Mouse (Mus musculus) G1E (cell line): ENCODE measurements around the gene Gm10491. TPM values are rescaled to one million over a fixed set of nuclear protein-coding genes. Genes with fewer than 3 reads are reported as not detected.

Source experiments
- ATAC-seq: 2 replicates; pipeline ENCODE4 v1.8.0; 2016; ENCODE audit warnings: mild to moderate bottlenecking; ENCODE audit not compliant: insufficient number of reproducible peaks, poor library complexity, low FRiP score, severe bottlenecking; ENCODE audit errors: extremely low read depth
- DNase-seq: peaks from one replicate; pipeline ENCODE4 v3.0.0; 2012; ENCODE audit warnings: low spot score
- H3K27me3 ChIP-seq: 2 replicates; pipeline ENCODE4 v1.6.1; 2012; ENCODE audit warnings: mild to moderate bottlenecking, low read length, inconsistent platforms; ENCODE audit not compliant: insufficient read depth
- H3K36me3 ChIP-seq: replicated peaks from 2 replicates; pipeline ENCODE3; 2012; ENCODE audit warnings: mild to moderate bottlenecking, inconsistent platforms
- H3K4me1 ChIP-seq: 2 replicates; pipeline ENCODE4 v1.6.1; 2012; ENCODE audit warnings: low read depth, low read length, inconsistent platforms, mixed read lengths; ENCODE audit not compliant: insufficient read depth
- H3K4me3 ChIP-seq: 2 replicates; pipeline ENCODE4 v1.5.1; 2012; ENCODE audit warnings: low read depth, mild to moderate bottlenecking, inconsistent platforms, low read length, moderate library complexity, mixed read lengths
- H3K9me3 ChIP-seq: replicated peaks from 2 replicates; pipeline ENCODE4 v1.6.1; 2012; ENCODE audit warnings: inconsistent platforms
- CTCF ChIP-seq: IDR thresholded peaks from 2 replicates; pipeline ENCODE4 v1.5.1; 2012; ENCODE audit warnings: low read depth, low read length, inconsistent platforms, mixed read lengths
- GATA1 ChIP-seq: IDR thresholded peaks from 2 replicates; pipeline ENCODE4 v1.6.1; 2012; ENCODE audit warnings: borderline replicate concordance, low read length, inconsistent platforms, mixed read lengths
- GATA2 ChIP-seq: IDR thresholded peaks from 2 replicates; pipeline ENCODE4 v1.6.1; 2012; ENCODE audit warnings: low read depth, low read length, inconsistent platforms, borderline replicate concordance
- POLR2AphosphoS5 ChIP-seq: IDR thresholded peaks from 2 replicates; pipeline ENCODE4 v1.6.1; 2012; ENCODE audit warnings: low read depth, low read length, inconsistent platforms; ENCODE audit not compliant: insufficient replicate concordance
- TAL1 ChIP-seq: conservative IDR thresholded peaks from 2 replicates; pipeline ENCODE4 v1.6.1; 2012; ENCODE audit warnings: low read depth, low read length, inconsistent platforms, mixed read lengths
- polyA plus RNA-seq: library from polyadenylated mRNA; stranded (reverse); fragments of >175 nt; gene quantifications from 2 replicates; pipeline ENCODE4 v1.2.3, GENCODE M21; 2012
- total RNA-seq, 2 experiments: library from RNA; stranded (forward) in 1 of 2; stranded (reverse) in 1 of 2; fragments of 200-1000 nt in 1 of 2; fragments of >200 nt in 1 of 2; fragmentation: Nextera tagmentation in 1 of 2; gene quantifications; 2 replicates each; pipeline ENCODE4 v1.2.3; 2014 to 2017

Gm10491 gene
- total RNA-seq (2014; fragmentation: Nextera tagmentation) (not detected in 2 replicates), total RNA-seq (2017) (not detected in 2 replicates), polyA plus RNA-seq (not detected in 2 replicates)

DNA sequence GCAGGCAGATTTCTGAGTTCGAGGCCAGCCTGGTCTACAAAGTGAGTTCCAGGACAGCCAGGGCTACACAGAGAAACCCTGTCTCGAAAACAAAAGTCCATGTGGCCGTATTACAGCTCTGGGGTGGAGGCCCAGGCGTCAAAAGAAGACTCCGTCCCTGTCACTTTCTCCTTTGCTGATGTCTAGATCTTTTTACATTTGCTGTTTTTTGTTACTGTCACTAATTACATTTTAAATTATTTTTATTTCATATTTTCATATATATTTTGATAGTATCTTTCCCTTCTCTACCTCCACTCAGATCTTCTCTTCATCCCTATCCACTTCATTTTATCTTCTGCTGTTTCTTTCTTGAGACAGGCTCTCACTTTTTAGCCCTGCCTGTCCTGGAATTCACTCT, at the start of gene Gm10491:
Gene Gm10491 (minus strand): TSS at position 101 of the 400 bp plus-strand sequence.
- no peak for ATAC-seq
- Histone ChIP-seq H3K27me3 (no peaks in the 10 kb centered on the region), H3K9me3 (no peaks in the 10 kb centered on the region), H3K4me3 (no peak within 1 kb of the TSS), H3K4me1 (no peaks in the 10 kb centered on the region), H3K36me3 (peaks cover 44% of the 10 kb centered on the region)
- no peak for DNase-seq
- TF ChIP-seq GATA2 (no peak), GATA1 (no peak), CTCF (no peak), POLR2AphosphoS5 (no peak), TAL1 (no peak)

DNA sequence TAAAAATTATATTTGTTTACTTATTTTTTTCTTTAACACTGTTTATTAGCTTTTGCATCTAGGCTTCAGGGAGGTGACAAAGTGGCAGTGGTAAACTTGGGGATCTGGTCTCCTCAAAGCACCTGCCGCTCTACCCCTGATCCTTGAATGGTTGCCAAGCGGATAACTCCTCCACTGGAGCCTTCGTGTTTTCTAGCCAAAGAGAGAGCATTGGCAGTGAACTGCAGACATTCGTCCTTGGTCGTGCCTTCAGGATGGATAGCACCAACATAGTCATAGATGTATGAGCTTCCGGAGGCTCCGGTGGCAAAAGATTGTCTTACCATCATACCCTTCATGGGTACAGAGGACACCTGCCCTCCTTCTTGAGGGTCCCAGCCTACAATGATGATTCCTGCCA, 42.5 kb upstream of the Gm10491 start:
- TF ChIP-seq POLR2AphosphoS5, result no peak
- TF ChIP-seq CTCF, result no peak
- no peak for TF ChIP-seq GATA1
- no peak for TF ChIP-seq GATA2
- no peak for TF ChIP-seq TAL1
- H3K9me3 ChIP-seq, result no peaks in the 10 kb centered on the region
- peaks cover 2% of the 10 kb centered on the region for H3K36me3 ChIP-seq
- H3K4me1 ChIP-seq, result peaks cover 14% of the 10 kb centered on the region
- DNase-seq (no peak), ATAC-seq (no peak)
- H3K27me3 ChIP-seq, result no peaks in the 10 kb centered on the region
- no peak overlapping the region for H3K4me3 ChIP-seq

DNA sequence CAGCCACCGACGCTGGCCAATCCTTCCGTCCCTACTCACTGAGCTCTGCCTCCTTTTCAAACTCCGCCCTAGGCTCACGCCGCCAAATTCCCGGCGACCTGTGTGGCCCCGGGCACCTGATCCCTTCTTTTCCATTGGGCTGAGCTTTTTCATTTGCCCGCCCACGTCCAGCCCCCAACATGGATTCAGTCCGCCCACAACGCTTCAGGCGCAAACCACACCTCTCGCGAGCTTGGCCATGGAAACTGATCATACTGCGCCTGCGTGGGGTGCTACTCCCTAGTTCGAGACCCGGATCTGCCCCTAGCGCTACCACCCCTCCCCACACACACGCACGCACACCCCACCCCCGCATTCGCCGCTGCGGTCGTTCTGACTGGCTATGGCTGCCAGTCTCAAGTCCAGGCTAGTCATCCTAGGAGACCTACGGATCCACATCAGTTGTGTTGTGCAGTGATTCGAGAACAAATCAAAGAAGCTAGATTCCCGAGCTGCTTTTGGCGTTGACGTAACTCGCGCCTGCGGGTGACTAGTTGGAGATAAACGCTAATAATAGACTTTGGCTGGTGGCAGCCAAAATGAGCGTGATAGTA, 40.4 kb upstream of the Gm10491 start:
- no peaks in the 10 kb centered on the region for H3K27me3 ChIP-seq
- peak; percentile 78 for DNase-seq
- peaks cover 6% of the 10 kb centered on the region for H3K36me3 ChIP-seq
- ATAC-seq, result peak; percentile 98; the same call in 1 of the 2 replicates
- H3K9me3 ChIP-seq, result no peaks in the 10 kb centered on the region
- H3K4me1 ChIP-seq, result peaks cover 14% of the 10 kb centered on the region
- no peak for TF ChIP-seq POLR2AphosphoS5
- peak overlapping the region; percentile 70 for H3K4me3 ChIP-seq

DNA sequence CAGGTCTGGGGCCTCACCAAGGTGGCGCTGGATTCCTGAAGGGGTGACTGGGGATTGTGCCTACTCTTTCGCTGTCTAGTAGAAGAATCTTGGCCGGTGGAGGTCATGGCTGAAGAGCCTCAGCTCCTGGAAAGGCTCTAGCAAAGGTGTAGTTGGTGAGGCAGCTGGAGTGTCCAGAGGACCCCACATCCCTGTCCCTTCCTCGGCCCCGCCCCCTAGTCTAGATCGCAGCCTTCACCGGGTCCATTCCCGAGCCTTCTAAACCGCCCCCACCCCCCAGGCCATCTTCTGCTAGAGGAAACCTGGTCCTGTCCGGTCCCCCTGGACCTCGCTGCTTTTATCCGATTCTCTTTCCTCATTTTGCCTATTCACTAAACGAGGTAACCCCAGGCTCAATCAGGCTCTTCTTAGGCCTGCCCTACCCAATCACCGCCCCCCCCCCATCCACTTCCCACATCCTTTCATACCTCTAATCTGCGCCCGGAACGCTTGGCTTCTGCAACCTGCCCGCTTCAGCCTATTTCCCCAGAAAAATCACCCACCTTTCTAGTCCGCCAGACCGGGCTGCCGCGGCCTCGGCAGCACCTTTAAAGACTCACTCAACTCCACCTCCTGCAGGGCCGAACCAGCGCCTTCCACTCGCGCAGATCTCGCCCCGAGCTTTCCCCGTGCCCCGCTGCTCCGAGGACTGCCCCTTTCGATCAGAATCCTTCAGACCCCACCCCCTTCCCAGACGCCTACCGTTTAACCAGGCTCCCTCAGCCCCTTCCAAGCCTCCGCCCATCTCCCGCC, 39.7 kb upstream of the Gm10491 start, which contains the start of gene Hdac6:
Gene Hdac6 (minus strand): TSS at position 782 of the 792 bp plus-strand sequence.
- Histone ChIP-seq H3K4me3 (peak within 1 kb of the TSS; percentile 70), H3K27me3 (no peaks in the 10 kb centered on the region), H3K9me3 (no peaks in the 10 kb centered on the region), H3K4me1 (peaks cover 14% of the 10 kb centered on the region), H3K36me3 (peaks cover 6% of the 10 kb centered on the region)
- no peak for DNase-seq
- ATAC-seq, result no peak; the same call in 1 of the 2 replicates
- TF ChIP-seq GATA2, result no peak
- TF ChIP-seq GATA1, result no peak
- no peak for TF ChIP-seq TAL1
- no peak for TF ChIP-seq CTCF
- no peak for TF ChIP-seq POLR2AphosphoS5

DNA sequence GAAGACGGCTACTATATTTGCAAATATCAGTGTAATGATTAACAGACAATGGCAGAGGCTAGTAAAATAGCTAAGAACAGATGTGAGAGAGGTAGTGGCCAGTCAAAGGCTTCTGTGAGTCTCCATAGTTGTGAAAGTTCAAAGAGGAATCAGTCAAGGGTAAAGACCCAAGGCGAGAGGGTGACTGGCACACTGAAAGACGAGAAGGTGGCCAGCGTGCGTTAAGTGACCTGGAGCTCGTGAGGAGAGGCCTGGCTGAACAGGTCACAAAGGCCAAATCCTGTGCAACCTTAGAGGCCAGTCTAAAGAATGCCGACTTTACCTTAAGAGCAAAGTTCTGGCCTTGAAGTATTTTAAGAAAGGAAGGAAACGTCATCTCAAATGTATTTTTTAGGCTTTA, 38.0 kb upstream of the Gm10491 start:
- TF ChIP-seq GATA1 (no peak), CTCF (no peak), POLR2AphosphoS5 (no peak), GATA2 (no peak)
- DNase-seq, result no peak
- H3K36me3 ChIP-seq, result peaks cover 12% of the 10 kb centered on the region

DNA sequence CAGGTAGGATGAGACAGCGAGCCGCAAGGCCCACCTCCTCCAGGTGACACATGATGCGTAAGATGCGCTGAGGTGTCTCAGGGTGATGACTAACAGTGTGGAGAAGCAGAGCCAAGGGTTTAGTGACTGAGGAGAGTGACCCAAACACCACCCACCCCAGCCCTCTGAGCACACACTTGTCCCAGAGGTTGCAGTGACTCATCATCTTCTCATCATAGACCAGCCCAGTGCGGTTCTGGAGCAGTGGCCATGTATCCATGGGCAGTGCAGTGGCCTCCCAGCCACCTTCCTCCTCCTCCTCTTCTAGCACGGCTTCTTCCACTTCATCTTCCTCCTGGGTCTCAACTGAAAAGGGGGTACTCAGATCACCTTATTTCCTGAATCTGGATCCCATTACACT, 30.0 kb upstream of the Gm10491 start:
- H3K27me3 ChIP-seq, result no peaks in the 10 kb centered on the region
- peaks cover 44% of the 10 kb centered on the region for H3K36me3 ChIP-seq
- ATAC-seq, result no peak
- H3K9me3 ChIP-seq, result no peaks in the 10 kb centered on the region
- TF ChIP-seq TAL1, result no peak
- TF ChIP-seq CTCF, result no peak
- no peak for TF ChIP-seq GATA1
- no peak for TF ChIP-seq GATA2
- no peak for DNase-seq
- H3K4me1 ChIP-seq, result 0 out of 2 replicates have a peak, but pooled peaks cover 2% of the 10 kb centered on the region
- no peak overlapping the region for H3K4me3 ChIP-seq

More for the DNA sequence above, 38.0 kb upstream of the Gm10491 start:
- Histone ChIP-seq H3K9me3 (no peaks in the 10 kb centered on the region), H3K27me3 (no peaks in the 10 kb centered on the region), H3K4me3 (no peak overlapping the region), H3K4me1 (peaks cover 14% of the 10 kb centered on the region)
- no peak for ATAC-seq
